Mouse (Mus musculus) lung, postnatal 0 days (tissue): ENCODE measurements around the gene Ankdd1a. TPM values are rescaled to one million over a fixed set of nuclear protein-coding genes. Genes with fewer than 3 reads are reported as not detected.

ENCODE experiments used
- ATAC-seq: fragments of 200-750 bp; cut with Nextera tagmentation; 2 replicates; pipeline ENCODE4 v1.8.0; 2017; ENCODE audit warnings: moderate library complexity
- DNase-seq: peaks from one replicate; pipeline ENCODE4 v3.0.0-alpha.2; 2016; ENCODE audit warnings: low spot score
- H3K27ac ChIP-seq: fragments of 300-500 bp; sonication (generic); 2 replicates; pipeline ENCODE4 v1.5.1; 2014; ENCODE audit warnings: antibody characterized with exemption, mild to moderate bottlenecking, low read length, mixed read lengths
- H3K27me3 ChIP-seq: fragments of 300-500 bp; sonication (generic); replicated peaks from 2 replicates; pipeline ENCODE4 v1.6.1; 2014; ENCODE audit warnings: low read length, mixed read lengths; ENCODE audit not compliant: insufficient read depth
- H3K36me3 ChIP-seq: fragments of 300-500 bp; sonication (generic); 2 replicates; pipeline ENCODE4 v1.6.1; 2014; ENCODE audit warnings: low read length, mixed read lengths; ENCODE audit not compliant: insufficient read depth
- H3K4me1 ChIP-seq: fragments of 300-500 bp; sonication (generic); 2 replicates; pipeline ENCODE4 v1.6.1; 2014; ENCODE audit warnings: antibody characterized with exemption, low read depth, low read length, mixed read lengths; ENCODE audit not compliant: insufficient read depth
- H3K4me2 ChIP-seq: fragments of 300-500 bp; sonication (generic); replicated peaks from 2 replicates; pipeline ENCODE4 v1.6.1; 2014; ENCODE audit warnings: low read depth, mild to moderate bottlenecking, low read length, moderate library complexity, mixed read lengths
- H3K4me3 ChIP-seq: fragments of 300-500 bp; sonication (generic); 2 replicates; pipeline ENCODE4 v1.5.1; 2014; ENCODE audit warnings: low read depth, low read length
- H3K9ac ChIP-seq: fragments of 300-500 bp; sonication (generic); replicated peaks from 2 replicates; pipeline ENCODE4 v1.6.1; 2014; ENCODE audit warnings: low read depth, mild to moderate bottlenecking
- H3K9me3 ChIP-seq: fragments of 300-500 bp; sonication (generic); 2 replicates; pipeline ENCODE4 v1.6.1; 2016; ENCODE audit warnings: low read length, mixed read lengths
- CTCF ChIP-seq: IDR thresholded peaks from 2 replicates; pipeline ENCODE4 v1.5.1; 2016; ENCODE audit warnings: antibody characterized with exemption, mild to moderate bottlenecking
- EP300 ChIP-seq: IDR thresholded peaks from 2 replicates; pipeline ENCODE4 v1.6.1; 2016; ENCODE audit warnings: antibody characterized with exemption, mild to moderate bottlenecking, control low read depth
- WGBS: fragments of 180-500 bp; shearing (Covaris S2); extraction: QIAGEN DNeasy Blood & Tissue Kit; methylation state at CpG from one replicate; pipeline ENCODE4 v1.1.7; 2014; 5-methylcytosine and 5-hydroxymethylcytosine counted together
- polyA plus RNA-seq: library from polyadenylated mRNA; unstranded; fragments of >200 nt; fragmentation: Nextera tagmentation; extraction: Ambion mirVana; gene quantifications from 2 replicates; pipeline ENCODE4 v1.2.1, GENCODE M21; 2015

Gene Ankdd1a
- polyA plus RNA-seq, 1 experiment from 2014 or later, result not detected

DNA sequence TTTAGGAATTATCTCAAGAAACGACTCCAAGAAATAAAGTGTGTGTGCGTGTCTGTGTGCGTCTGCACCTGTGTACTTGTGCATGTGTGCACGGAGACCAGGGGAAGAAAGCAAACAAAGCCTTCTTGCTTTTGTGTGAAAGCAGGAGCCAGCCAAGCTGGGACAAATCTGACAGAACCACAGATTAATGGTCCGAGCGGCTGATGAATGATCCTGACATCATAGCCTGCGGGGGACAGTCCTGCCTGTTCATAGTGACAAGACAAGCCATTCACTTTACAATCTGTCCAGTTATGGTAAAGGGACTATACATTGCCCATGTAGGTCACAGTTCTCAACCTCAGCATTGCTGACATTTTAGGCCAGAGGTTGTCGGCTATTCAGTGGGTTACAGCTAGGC is 28.3 kb upstream of the Ankdd1a start:
- no peak for TF ChIP-seq CTCF
- no peaks in the 10 kb centered on the region for H3K36me3 ChIP-seq
- no peaks in the 10 kb centered on the region for H3K9me3 ChIP-seq
- H3K9ac ChIP-seq, result no peak overlapping the region
- WGBS, result 64% methylated on average over 8 of the region's 8 CpGs
- no peak overlapping the region for H3K4me2 ChIP-seq
- ATAC-seq (no peak), DNase-seq (no peak)
- H3K4me1 ChIP-seq, result peaks cover 18% of the 10 kb centered on the region
- H3K27me3 ChIP-seq, result no peaks in the 10 kb centered on the region
- no peak overlapping the region for H3K27ac ChIP-seq
- H3K4me3 ChIP-seq, result no peak overlapping the region

DNA sequence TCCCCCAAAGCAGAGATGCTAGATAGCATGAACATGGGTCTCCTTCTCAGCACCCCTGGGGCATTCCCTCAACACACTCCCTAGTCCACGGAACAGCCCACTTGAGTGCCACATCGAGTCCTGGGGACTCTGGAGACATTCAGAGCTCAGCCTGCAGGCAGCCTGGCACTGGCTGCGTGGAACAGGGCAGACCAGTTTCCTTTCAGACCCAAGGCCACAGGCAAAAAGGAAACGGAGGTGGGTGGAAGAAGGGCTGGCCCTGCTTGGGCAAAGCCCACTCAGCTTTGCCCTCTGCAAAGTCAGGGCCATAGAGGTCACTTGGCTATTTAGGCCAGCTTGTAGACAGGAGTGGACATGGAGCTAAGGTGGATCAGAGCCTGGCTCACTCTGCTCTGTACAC is 27.9 kb upstream of the Ankdd1a start:
- no peak overlapping the region for H3K4me2 ChIP-seq
- no peak overlapping the region for H3K27ac ChIP-seq
- ATAC-seq, result no peak
- no peaks in the 10 kb centered on the region for H3K9me3 ChIP-seq
- no peak overlapping the region for H3K9ac ChIP-seq
- no peak overlapping the region for H3K4me3 ChIP-seq
- H3K36me3 ChIP-seq, result no peaks in the 10 kb centered on the region
- 36% methylated on average over 4 of the region's 4 CpGs for WGBS
- H3K4me1 ChIP-seq, result peaks cover 18% of the 10 kb centered on the region
- no peak for DNase-seq
- TF ChIP-seq EP300, result no peak
- no peak for TF ChIP-seq CTCF
- H3K27me3 ChIP-seq, result no peaks in the 10 kb centered on the region

DNA sequence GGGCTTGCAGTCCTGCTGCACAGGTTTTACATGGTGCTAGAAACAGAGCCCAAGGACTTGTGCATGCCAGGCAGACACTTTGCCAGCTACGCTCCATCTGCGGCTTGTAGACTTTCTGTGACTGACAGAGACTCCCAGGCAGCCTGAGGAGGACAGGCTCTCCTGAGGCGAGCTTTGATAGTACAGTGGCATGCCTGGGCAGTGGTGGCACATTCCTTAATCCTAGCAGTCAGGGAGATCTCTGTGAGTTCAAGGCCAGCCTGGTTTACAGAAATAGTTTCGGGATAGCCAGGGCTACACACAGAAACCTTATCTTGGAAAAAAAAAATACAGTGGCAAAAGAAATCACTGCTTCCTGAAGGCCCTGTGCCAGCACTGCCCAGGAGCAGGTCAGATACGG is 27.1 kb upstream of the Ankdd1a start:
- Histone ChIP-seq H3K36me3 (no peaks in the 10 kb centered on the region), H3K4me1 (peaks cover 18% of the 10 kb centered on the region)
- WGBS, result 76% methylated on average over 5 of the region's 5 CpGs

DNA sequence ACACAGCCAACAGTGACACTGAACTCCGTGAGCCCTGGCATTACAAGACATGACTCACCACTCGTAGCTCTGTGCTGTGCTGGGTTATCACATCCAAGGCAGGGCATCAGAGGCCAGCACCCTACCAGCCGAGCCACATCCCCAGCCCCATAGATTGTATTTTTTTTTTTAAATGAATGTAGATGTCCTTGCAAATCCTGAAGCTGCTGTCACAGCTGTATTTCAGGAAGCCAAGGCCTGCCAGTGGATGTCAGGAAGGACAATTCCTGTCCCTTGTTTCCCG is 26.4 kb upstream of the Ankdd1a start:
- Histone ChIP-seq H3K27me3 (no peaks in the 10 kb centered on the region), H3K4me2 (no peak overlapping the region), H3K4me1 (peaks cover 15% of the 10 kb centered on the region), H3K4me3 (no peak overlapping the region), H3K9ac (no peak overlapping the region), H3K27ac (0 out of 2 replicates have a peak overlapping the region, but pooled peaks have one; percentile 12), H3K9me3 (no peaks in the 10 kb centered on the region), H3K36me3 (no peaks in the 10 kb centered on the region)
- no peak for ATAC-seq
- 39% methylated on average over 4 of the region's 4 CpGs for WGBS
- TF ChIP-seq EP300 (no peak), CTCF (no peak)
- DNase-seq, result no peak

More for the DNA sequence above, 27.1 kb upstream of the Ankdd1a start:
- DNase-seq, result no peak
- Histone ChIP-seq H3K9me3 (no peaks in the 10 kb centered on the region), H3K9ac (no peak overlapping the region), H3K4me2 (no peak overlapping the region), H3K4me3 (no peak overlapping the region), H3K27ac (no peak overlapping the region), H3K27me3 (no peaks in the 10 kb centered on the region)
- no peak for TF ChIP-seq EP300
- TF ChIP-seq CTCF, result no peak
- ATAC-seq, result no peak

DNA sequence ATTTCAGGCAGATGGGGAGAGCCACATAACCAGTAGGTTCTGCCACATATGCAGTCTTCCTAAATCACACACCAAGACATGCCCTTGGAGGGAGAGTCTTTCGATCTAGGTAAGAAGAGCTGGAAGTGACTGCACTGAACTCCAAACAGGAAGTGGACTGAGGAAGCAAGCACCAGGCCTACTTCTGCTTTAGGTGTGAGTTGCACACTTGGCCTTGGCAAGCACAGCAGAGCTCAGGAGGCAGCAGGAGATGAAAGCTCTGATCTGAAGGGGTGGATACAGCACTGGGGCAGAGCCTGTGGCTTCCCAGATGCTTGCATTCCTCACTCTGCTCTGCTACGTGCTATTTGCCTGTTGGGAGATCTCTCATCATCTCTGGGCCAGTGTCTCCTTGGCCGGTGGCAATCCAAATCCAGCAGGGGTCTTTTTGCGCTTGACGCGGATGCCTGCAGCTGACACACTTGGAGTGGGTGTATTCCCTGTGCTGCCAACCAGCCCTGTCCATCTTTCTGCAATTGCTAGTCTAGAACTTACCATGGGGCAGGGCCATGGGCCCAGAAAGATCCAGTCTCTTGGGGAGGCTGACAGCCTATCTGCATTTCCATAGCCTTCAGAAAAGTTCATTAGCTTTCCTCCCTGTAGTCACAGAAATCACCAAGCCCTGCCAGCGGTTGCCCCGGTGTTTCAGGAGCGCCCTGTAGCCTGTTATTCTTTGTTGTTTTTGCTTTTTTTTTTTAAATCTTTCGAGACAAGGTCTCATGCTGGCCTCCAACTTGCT is 25.8 kb upstream of the Ankdd1a start:
- no peak overlapping the region for H3K9ac ChIP-seq
- ATAC-seq, result peak; percentile 12; the same call in 1 of the 2 replicates
- 0 out of 2 replicates have a peak overlapping the region, but pooled peaks have one; percentile 12 for H3K27ac ChIP-seq
- WGBS, result 67% methylated on average over 10 of the region's 10 CpGs
- H3K4me1 ChIP-seq, result peaks cover 13% of the 10 kb centered on the region
- H3K36me3 ChIP-seq, result no peaks in the 10 kb centered on the region
- no peak overlapping the region for H3K4me2 ChIP-seq
- no peaks in the 10 kb centered on the region for H3K9me3 ChIP-seq
- no peak overlapping the region for H3K4me3 ChIP-seq
- peak; percentile 52 for DNase-seq
- H3K27me3 ChIP-seq, result no peaks in the 10 kb centered on the region
- TF ChIP-seq CTCF (no peak), EP300 (no peak)

DNA sequence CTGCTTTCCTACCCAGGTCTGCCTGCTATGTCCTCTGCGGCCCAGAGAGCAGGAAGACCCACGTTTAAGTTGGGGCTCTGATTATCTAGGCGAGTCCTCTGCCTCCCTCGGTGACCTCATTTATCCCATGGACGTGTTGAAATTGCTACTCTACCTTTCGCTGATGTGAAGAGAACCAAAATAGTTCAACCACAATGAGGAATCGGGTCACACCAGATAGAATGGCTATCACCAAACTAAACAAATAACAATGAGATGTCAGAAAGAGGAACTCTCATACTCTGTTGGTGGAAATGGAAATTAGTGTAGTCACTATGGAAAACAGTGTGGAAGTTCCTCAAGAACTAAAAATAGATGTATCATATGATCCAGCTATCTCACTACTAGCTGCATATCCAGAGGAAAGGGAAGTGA is 22.1 kb upstream of the Ankdd1a start:
- no peak for TF ChIP-seq EP300
- no peak for TF ChIP-seq CTCF
- Histone ChIP-seq H3K27me3 (no peaks in the 10 kb centered on the region), H3K9me3 (no peaks in the 10 kb centered on the region), H3K4me2 (no peak overlapping the region), H3K27ac (peak overlapping the region; percentile 73), H3K4me3 (no peak overlapping the region), H3K36me3 (no peaks in the 10 kb centered on the region), H3K4me1 (no peaks in the 10 kb centered on the region; the same call in 1 of the 2 replicates), H3K9ac (no peak overlapping the region)
- WGBS, result 62% methylated on average over 7 of the region's 7 CpGs
- no peak for ATAC-seq
- DNase-seq, result peak; percentile 57
